Mouse (Mus musculus): ENCODE results near the gene Nol10. TPM values are rescaled to one million over a fixed set of nuclear protein-coding genes. Genes with fewer than 3 reads are reported as not detected.

The Nol10 gene
- polyA plus RNA-seq, 1 experiment from 2014 or later: 20.8 TPM

DNA sequence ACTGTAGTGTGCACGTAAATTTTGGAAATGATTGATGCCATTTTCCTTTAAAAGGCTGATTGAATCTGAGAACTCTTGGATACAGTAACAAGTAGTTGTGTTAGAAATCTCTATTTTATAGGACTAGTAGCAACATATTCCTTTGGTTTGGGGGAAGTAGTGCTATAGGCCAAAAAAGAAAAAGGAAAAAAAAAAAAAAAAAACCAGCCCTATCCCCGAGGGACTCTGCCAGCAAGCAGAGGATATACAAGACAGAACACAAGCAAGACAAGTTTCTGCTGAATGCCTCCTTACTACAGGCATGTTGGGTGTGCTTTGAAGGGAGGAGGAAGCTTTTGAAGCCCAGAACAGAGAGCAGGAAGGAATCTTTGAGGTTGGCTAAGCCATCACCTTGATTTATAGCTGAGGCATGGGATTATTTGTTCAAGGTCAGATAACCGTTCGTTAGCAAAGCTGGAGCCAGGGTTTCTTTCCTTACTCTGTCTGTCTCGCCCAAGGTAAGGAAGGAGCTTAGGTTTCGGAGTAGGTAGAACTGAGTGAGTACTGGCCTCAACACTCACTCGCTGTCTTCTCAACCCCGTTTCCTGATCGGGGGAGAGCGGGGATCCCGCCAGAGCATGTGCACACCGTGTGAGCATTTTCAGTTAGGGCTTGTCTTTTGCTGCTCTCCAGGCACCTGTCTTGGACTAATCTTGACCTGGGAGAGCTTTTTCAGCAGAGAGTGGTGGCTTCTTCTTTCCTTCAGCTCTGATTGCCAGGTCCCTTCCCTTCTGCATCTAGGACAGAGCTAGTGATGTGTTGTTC, 39.3 kb downstream of the Nol10 start:
- Histone ChIP-seq H3K9me3 (replicated peaks) (no peaks in the 10 kb centered on the region), H3K9ac (no peak overlapping the region), H3K27ac (replicated peaks) (peak overlapping the region; percentile 66; the same call in 1 of the 2 replicates), H3K36me3 (peaks cover 5% of the 10 kb centered on the region), H3K4me3 (replicated peaks) (no peak overlapping the region), H3K27me3 (no peaks in the 10 kb centered on the region), H3K4me2 (replicated peaks) (no peak overlapping the region), H3K4me1 (peaks cover 15% of the 10 kb centered on the region; the same call in 1 of the 2 replicates)
- WGBS: 71% methylated on average over 12 of the region's 12 CpGs
- no peak for ATAC-seq (ENCODE audit: insufficient number of reproducible peaks, low FRiP score, low TSS enrichment, low read depth)

DNA sequence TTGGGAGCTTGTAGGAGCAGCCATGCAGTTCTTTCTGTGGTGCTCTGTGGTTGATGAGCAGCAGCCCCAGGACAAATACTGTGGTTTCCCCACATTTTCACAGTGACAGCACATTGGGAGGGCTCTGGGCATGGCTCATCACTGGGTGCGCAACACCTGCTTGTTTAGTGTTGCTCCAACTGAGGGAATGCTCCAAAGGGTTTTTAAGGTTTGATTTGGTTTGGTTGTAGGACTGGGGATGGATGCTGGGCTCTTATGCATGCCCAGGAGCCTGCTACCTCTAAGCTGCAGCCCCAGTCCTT, 39.8 kb downstream of the Nol10 start:
- 77% methylated on average over 1 of the region's 1 CpGs for WGBS
- H3K27ac ChIP-seq (replicated peaks): peak overlapping the region; percentile 66; the same call in 1 of the 2 replicates
- H3K9me3 ChIP-seq (replicated peaks): no peaks in the 10 kb centered on the region
- H3K27me3 ChIP-seq: no peaks in the 10 kb centered on the region
- H3K4me3 ChIP-seq (replicated peaks): no peak overlapping the region
- no peak overlapping the region for H3K9ac ChIP-seq
- H3K4me2 ChIP-seq (replicated peaks): no peak overlapping the region
- peaks cover 18% of the 10 kb centered on the region; the same call in 1 of the 2 replicates for H3K4me1 ChIP-seq
- H3K36me3 ChIP-seq: 0 out of 2 replicates have a peak, but pooled peaks cover 3% of the 10 kb centered on the region
- no peak for ATAC-seq (ENCODE audit: insufficient number of reproducible peaks, low FRiP score, low TSS enrichment, low read depth)

DNA sequence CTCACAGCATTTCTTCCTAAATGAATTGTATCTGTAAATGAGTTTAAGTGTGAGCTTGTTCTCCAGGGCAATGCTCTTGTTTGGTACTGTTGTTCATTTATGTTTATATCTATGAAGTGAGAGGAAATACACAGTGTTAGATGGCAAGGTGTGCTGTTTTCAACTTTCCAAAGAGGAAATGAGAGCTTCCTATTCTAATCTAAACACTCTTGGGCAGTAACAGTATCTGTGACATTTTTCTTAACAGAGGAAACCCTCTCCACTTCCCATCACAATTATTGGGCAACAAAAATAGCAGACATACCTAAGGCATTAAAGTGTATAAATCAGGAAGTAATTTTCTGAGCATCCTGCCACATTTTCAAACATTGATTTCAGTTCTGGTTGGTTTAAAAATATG, 41.8 kb downstream of the Nol10 start:
- Histone ChIP-seq H3K9me3 (replicated peaks) (no peaks in the 10 kb centered on the region), H3K27ac (replicated peaks) (no peak overlapping the region), H3K4me3 (replicated peaks) (no peak overlapping the region), H3K36me3 (0 out of 2 replicates have a peak, but pooled peaks cover 3% of the 10 kb centered on the region), H3K4me1 (peaks cover 21% of the 10 kb centered on the region; the same call in 1 of the 2 replicates), H3K4me2 (replicated peaks) (no peak overlapping the region), H3K27me3 (no peaks in the 10 kb centered on the region), H3K9ac (no peak overlapping the region)
- no peak for ATAC-seq (ENCODE audit: insufficient number of reproducible peaks, low FRiP score, low TSS enrichment, low read depth)

DNA sequence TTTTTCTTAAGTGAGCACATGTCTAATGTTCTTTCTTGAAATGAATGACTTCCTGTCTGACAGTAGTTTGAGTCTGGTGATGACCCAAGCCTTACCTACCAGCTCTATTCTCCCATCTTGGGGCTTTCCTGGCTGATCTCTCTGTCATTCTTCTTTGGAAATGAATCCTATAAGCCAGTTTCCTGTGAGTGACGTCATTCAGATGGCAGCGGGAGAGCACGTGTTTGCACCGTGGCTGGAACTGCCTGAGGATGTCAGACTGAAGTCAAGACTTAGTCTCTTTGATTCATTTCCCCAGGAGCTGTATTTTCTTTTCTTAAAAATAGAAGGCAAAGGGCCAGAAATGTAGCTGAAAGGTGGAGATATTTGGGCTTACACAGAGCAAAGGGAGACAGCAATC, 42.3 kb downstream of the Nol10 start:
- Histone ChIP-seq H3K9me3 (replicated peaks) (no peaks in the 10 kb centered on the region), H3K36me3 (0 out of 2 replicates have a peak, but pooled peaks cover 3% of the 10 kb centered on the region), H3K27ac (replicated peaks) (no peak overlapping the region; the same call in 1 of the 2 replicates), H3K4me1 (peaks cover 25% of the 10 kb centered on the region; the same call in 1 of the 2 replicates), H3K27me3 (no peaks in the 10 kb centered on the region), H3K4me2 (replicated peaks) (no peak overlapping the region), H3K9ac (no peak overlapping the region), H3K4me3 (replicated peaks) (no peak overlapping the region)
- 32% methylated on average over 4 of the region's 4 CpGs for WGBS
- ATAC-seq (ENCODE audit: insufficient number of reproducible peaks, low FRiP score, low TSS enrichment, low read depth): no peak

DNA sequence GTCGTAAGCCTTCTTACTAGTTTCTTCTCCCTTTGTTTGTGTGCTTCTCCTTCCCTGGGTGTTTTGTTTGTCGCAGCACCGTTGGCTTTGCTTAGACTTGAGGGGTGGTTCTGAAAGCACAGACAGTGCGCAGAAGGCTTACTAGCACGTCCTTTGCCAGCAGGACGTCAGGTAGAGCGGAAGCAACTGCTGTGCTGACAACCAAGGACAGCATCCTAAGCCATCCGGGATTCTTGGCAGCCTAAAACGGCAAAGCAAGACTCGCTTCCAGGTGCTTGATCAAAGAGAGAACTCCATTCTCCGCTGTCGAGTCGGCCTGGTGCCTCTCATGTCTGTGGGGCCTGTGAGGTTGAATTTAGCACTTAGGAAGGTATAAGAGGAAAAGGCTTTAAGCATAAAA, 44.9 kb downstream of the Nol10 start:
- Histone ChIP-seq H3K36me3 (0 out of 2 replicates have a peak, but pooled peaks cover 3% of the 10 kb centered on the region), H3K27me3 (no peaks in the 10 kb centered on the region), H3K4me3 (replicated peaks) (no peak overlapping the region), H3K4me1 (peaks cover 16% of the 10 kb centered on the region; the same call in 1 of the 2 replicates), H3K9ac (no peak overlapping the region), H3K9me3 (replicated peaks) (no peaks in the 10 kb centered on the region), H3K27ac (replicated peaks) (no peak overlapping the region), H3K4me2 (replicated peaks) (no peak overlapping the region)
- ATAC-seq (ENCODE audit: insufficient number of reproducible peaks, low FRiP score, low TSS enrichment, low read depth): no peak
- 60% methylated on average over 13 of the region's 13 CpGs for WGBS

DNA sequence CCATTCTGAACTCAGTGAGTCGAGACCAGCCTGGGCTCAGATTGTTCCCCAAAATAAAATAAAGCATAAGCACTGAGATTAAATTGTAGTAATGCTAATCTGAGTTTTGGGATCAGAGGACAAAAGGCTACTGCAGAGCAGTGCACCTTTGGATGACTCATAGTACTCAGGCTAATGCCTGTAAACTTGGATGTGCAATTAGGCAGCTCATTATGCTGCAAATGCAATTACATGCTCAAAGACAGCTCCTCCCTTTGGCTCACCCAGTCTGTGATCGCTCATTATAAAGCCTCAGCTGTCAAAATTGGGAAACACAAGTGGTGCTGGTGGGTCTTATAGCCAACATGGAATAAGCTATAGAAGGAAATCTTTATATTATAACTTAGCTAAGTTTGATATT, 48.9 kb downstream of the Nol10 start:
- WGBS: 52% methylated on average over 2 of the region's 2 CpGs
- Histone ChIP-seq H3K4me1 (peaks cover 10% of the 10 kb centered on the region; the same call in 1 of the 2 replicates), H3K27ac (replicated peaks) (no peak overlapping the region), H3K4me2 (replicated peaks) (no peak overlapping the region), H3K27me3 (no peaks in the 10 kb centered on the region), H3K9ac (no peak overlapping the region), H3K9me3 (replicated peaks) (no peaks in the 10 kb centered on the region), H3K36me3 (peaks cover 6% of the 10 kb centered on the region; the same call in 1 of the 2 replicates), H3K4me3 (replicated peaks) (no peak overlapping the region)
- ATAC-seq (ENCODE audit: insufficient number of reproducible peaks, low FRiP score, low TSS enrichment, low read depth): no peak

DNA sequence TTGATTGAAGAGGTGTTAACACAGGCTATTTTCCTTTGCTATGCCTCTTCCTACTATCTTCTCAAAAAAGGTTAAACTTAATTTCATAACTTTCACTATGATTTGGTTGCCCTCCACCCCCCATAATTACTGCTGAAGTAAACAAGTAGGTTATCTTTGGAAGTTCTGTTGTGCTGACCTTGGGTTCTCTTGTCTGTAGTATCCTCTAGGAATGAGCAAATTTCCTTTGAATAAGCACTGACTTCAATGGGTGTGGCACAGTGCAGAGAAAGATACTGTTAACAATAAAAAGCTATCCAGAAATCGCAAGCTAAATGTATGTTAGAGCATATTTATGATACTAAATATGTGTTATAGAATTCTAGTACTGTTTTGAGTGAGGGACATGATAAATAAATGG, 53.2 kb downstream of the Nol10 start:
- H3K4me3 ChIP-seq (replicated peaks): no peak overlapping the region
- no peaks in the 10 kb centered on the region for H3K9me3 ChIP-seq (replicated peaks)
- no peak for ATAC-seq (ENCODE audit: insufficient number of reproducible peaks, low FRiP score, low TSS enrichment, low read depth)
- no peak overlapping the region for H3K9ac ChIP-seq
- peaks cover 20% of the 10 kb centered on the region for H3K36me3 ChIP-seq
- no peak overlapping the region for H3K4me2 ChIP-seq (replicated peaks)
- 94% methylated on average over 1 of the region's 1 CpGs for WGBS
- no peak overlapping the region for H3K27ac ChIP-seq (replicated peaks)
- H3K4me1 ChIP-seq: no peaks in the 10 kb centered on the region
- no peaks in the 10 kb centered on the region for H3K27me3 ChIP-seq

DNA sequence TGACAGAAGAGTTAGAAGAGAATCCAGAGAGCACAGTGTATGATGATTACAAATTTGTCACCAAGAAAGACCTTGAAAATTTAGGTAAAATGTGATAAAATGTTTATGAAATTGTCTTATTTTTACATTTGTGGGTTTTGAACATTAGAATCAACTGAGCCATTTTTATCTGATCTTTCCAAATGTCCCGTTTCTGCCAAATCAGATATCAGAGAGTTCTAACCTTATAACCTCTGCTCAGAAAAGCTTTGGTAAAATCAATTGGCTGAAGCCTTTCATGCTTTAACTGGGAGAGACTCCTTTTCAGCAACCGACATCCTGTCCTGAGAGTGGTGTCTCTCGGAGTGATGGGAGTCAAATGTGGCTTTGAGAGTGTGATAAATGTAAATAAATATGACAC, 53.9 kb downstream of the Nol10 start:
- H3K36me3 ChIP-seq: peaks cover 23% of the 10 kb centered on the region
- H3K27ac ChIP-seq (replicated peaks): no peak overlapping the region
- no peaks in the 10 kb centered on the region for H3K4me1 ChIP-seq
- H3K27me3 ChIP-seq: no peaks in the 10 kb centered on the region
- H3K9me3 ChIP-seq (replicated peaks): no peaks in the 10 kb centered on the region
- no peak overlapping the region for H3K4me2 ChIP-seq (replicated peaks)
- H3K9ac ChIP-seq: no peak overlapping the region
- 88% methylated on average over 3 of the region's 3 CpGs for WGBS
- ATAC-seq (ENCODE audit: insufficient number of reproducible peaks, low FRiP score, low TSS enrichment, low read depth): no peak
- H3K4me3 ChIP-seq (replicated peaks): no peak overlapping the region

DNA sequence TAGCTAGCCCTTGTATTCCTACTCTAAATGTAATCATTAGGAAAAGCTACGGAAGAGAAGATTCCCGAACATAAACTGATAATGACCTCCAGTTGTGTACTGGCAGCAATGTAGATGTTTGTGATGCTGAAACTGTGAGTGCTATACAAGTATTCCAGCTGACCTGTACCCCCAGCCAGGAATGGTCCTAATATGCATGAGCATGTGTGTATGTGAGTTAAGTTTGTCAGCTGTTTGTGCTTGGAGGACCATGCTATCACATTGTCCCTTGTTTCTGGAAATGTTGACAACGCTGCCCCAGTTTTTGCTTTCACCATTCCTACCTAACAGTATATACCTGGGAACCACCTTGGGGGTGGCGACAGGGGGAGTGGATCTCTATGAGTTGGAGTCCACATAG, 55.7 kb downstream of the Nol10 start:
- no peak overlapping the region for H3K4me2 ChIP-seq (replicated peaks)
- H3K4me3 ChIP-seq (replicated peaks): no peak overlapping the region
- no peak overlapping the region for H3K9ac ChIP-seq
- H3K9me3 ChIP-seq (replicated peaks): no peaks in the 10 kb centered on the region
- no peak for ATAC-seq (ENCODE audit: insufficient number of reproducible peaks, low FRiP score, low TSS enrichment, low read depth)
- H3K4me1 ChIP-seq: no peaks in the 10 kb centered on the region
- WGBS: 93% methylated on average over 4 of the region's 4 CpGs
- no peaks in the 10 kb centered on the region for H3K27me3 ChIP-seq
- H3K27ac ChIP-seq (replicated peaks): no peak overlapping the region
- H3K36me3 ChIP-seq: peaks cover 33% of the 10 kb centered on the region

DNA sequence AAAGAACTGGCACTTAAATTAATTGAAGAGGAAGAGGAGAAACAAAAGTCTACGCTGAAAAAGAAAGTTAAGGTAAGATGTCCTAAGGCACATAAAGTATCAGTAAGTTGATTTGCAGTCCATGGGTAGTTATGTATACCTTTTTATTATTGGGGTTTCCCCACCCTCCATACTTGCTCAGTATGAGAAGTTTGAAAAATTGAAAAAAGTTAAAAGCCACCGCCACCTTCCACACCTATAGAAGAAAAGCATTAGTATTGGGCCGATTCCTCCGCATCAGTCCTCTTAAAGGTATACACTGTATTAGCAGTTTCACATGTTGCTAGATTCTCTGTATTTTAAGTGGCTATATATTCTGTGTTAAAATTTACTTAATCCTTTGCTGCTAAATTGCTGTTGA, 58.6 kb downstream of the Nol10 start:
- ATAC-seq (ENCODE audit: insufficient number of reproducible peaks, low FRiP score, low TSS enrichment, low read depth): no peak
- Histone ChIP-seq H3K9ac (no peak overlapping the region), H3K9me3 (replicated peaks) (no peaks in the 10 kb centered on the region), H3K27me3 (no peaks in the 10 kb centered on the region), H3K36me3 (peaks cover 42% of the 10 kb centered on the region; the same call in 1 of the 2 replicates), H3K27ac (replicated peaks) (no peak overlapping the region), H3K4me3 (replicated peaks) (no peak overlapping the region), H3K4me2 (replicated peaks) (no peak overlapping the region), H3K4me1 (no peaks in the 10 kb centered on the region)
- WGBS: 95% methylated on average over 4 of the region's 4 CpGs

DNA sequence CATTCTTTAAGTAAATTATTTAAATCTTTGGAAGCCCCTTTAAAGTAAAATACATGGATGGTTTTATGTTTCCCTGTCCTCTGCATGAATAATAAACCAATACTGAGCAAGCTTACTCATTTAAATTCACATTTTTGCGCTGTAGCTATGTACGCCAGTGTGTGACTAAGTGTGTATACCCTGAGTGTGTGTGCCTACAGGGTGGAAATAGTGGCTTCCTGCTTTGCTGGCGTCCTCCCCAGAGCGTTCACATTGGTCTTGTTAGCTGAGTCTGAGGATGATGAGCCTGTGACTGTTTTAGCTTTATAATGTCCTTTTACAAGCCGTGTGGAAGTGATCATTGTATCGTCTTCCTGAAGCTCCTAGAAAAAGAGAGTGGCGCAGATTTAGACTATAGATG, 60.1 kb downstream of the Nol10 start:
- Histone ChIP-seq H3K9me3 (replicated peaks) (no peaks in the 10 kb centered on the region), H3K27ac (replicated peaks) (no peak overlapping the region), H3K9ac (no peak overlapping the region), H3K27me3 (no peaks in the 10 kb centered on the region), H3K4me2 (replicated peaks) (no peak overlapping the region), H3K4me1 (no peaks in the 10 kb centered on the region), H3K4me3 (replicated peaks) (no peak overlapping the region), H3K36me3 (peaks cover 42% of the 10 kb centered on the region; the same call in 1 of the 2 replicates)
- 82% methylated on average over 7 of the region's 7 CpGs for WGBS
- no peak for ATAC-seq (ENCODE audit: insufficient number of reproducible peaks, low FRiP score, low TSS enrichment, low read depth)

DNA sequence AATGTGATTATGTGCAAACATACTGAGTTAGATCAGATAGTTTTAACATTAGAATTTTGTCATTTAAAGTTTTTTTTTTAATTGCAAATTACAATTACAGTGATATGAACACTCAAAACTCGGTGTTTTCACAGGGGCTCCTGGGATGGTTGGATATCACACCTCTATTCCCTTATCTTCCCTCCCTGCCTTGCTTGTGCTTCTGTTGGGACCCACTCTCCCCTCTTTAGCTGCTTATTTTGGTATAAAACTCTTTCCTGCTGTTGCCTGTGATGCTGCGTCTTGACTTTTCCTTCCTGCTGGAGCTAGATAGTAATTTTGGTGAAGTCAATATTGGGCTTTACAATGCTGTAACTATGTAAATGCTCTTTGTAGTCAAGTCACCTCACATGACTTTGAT, 63.0 kb downstream of the Nol10 start:
- H3K9me3 ChIP-seq (replicated peaks): no peaks in the 10 kb centered on the region
- ATAC-seq (ENCODE audit: insufficient number of reproducible peaks, low FRiP score, low TSS enrichment, low read depth): no peak
- no peak overlapping the region for H3K27ac ChIP-seq (replicated peaks)
- H3K4me3 ChIP-seq (replicated peaks): no peak overlapping the region
- 92% methylated on average over 2 of the region's 2 CpGs for WGBS
- no peak overlapping the region for H3K4me2 ChIP-seq (replicated peaks)
- peaks cover 41% of the 10 kb centered on the region for H3K36me3 ChIP-seq
- H3K9ac ChIP-seq: no peak overlapping the region
- H3K4me1 ChIP-seq: no peaks in the 10 kb centered on the region
- H3K27me3 ChIP-seq: no peaks in the 10 kb centered on the region
